Mouse (Mus musculus) lung, adult 2 months (tissue): Measurements from ENCODE around the gene Acad10.

Experiments used
- CTCF ChIP-seq: fragments of 200-500 bp; IDR thresholded peaks from 2 replicates; pipeline ENCODE4 v1.5.1; 2011; ENCODE audit warnings: mild to moderate bottlenecking, low read length, control low read depth; ENCODE audit not compliant: insufficient read depth
- POLR2A ChIP-seq: fragments of 200-500 bp; IDR thresholded peaks from 2 replicates; pipeline ENCODE4 v1.6.1; 2011; ENCODE audit warnings: low read depth, mild to moderate bottlenecking, control low read depth, low read length, borderline replicate concordance; ENCODE audit errors: extremely low read depth

GRCm38 (mm10) chr5:121668411-121668810 lies 8.1 kb upstream of the Acad10 start:
- TF ChIP-seq CTCF (no peak), POLR2A (no peak)
